Mouse (Mus musculus) bone marrow macrophage, adult 2 months (primary cell): ENCODE data around the gene Myoc.

Experiments
- CTCF ChIP-seq: IDR thresholded peaks from 2 replicates; pipeline ENCODE4 v1.5.1; 2012; ENCODE audit warnings: low read depth, mild to moderate bottlenecking, low read length, moderate library complexity
- POLR2A ChIP-seq: IDR thresholded peaks from 2 replicates; pipeline ENCODE4 v1.6.1; 2012; ENCODE audit warnings: mild to moderate bottlenecking, low read depth, low read length, borderline replicate concordance

DNA sequence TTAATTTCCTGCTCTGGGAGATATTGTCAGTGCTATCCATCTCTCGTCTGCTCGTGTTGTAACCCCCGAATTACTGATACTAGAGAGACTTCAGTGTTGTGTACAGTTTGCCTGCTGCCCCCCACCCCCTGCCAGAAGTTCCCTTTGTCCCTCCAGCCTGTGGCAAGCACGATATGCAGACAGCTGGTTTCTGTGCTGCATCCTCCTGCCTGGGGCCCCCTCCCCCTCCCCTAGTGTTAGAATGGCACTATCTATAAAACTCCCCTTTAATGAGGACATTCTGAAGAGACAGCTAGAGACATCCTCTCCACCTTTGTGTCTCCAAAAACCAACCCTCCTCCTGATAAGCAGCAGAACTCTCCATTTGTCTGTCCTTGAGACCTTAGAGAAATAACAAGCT is 15.1 kb upstream of the Myoc start:
- TF ChIP-seq CTCF (no peak), POLR2A (no peak)
